25 mouse cellular contexts compared by ENCODE assay signal in genomic region chr1:120599321-120600148, GRCm38 (mm10). TPM values are rescaled to one million over a fixed set of nuclear protein-coding genes. Genes with fewer than 3 reads are reported as not detected.
DNase-seq lines count a peak whose midpoint lies in the region; ATAC-seq and TF ChIP-seq lines count a peak whose summit lies in the region.
"Had no signal": no experiment of that assay in that cellular context is flagged by ENCODE, and none has a peak within 500 bp of the region (broad histone marks: within the 10 kb centered on the region; RNA-seq: fewer than 3 reads in every experiment).

No protein-coding gene starts in this region.

- TF ChIP-seq CTCF in gastrocnemius, adult 2 months (IDR thresholded peaks at IDR 0.05) = no peak

- H3K9me3 ChIP-seq in hindbrain, embryonic 12.5 days (replicated peaks) = no peaks in the 10 kb centered on the region
- H3K9me3 ChIP-seq in midbrain, embryonic 10.5 days (replicated peaks) = no peaks in the 10 kb centered on the region
- H3K9me3 ChIP-seq in neural tube, embryonic 11.5 days (ENCODE audit: control insufficient read depth, low read length) = no peaks in the 10 kb centered on the region
- H3K9me3 ChIP-seq: embryonic facial prominence, embryonic 13.5 days; heart, embryonic 10.5 days; intestine, embryonic 15.5 days; kidney, embryonic 15.5 days; limb, embryonic 15.5 days had no signal

- H3K27me3 ChIP-seq in hindbrain, embryonic 12.5 days = peaks cover 88% of the 10 kb centered on the region
- peaks cover 99% of the 10 kb centered on the region for H3K27me3 ChIP-seq in midbrain, embryonic 10.5 days (ENCODE audit: low read depth, poor library complexity, severe bottlenecking)
- peaks cover 93% of the 10 kb centered on the region for H3K27me3 ChIP-seq in neural tube, embryonic 11.5 days (ENCODE audit: control insufficient read depth, insufficient read depth, low read length)

- intact Hi-C loops in gastrocnemius, adult 2 months (cut with DNase I) = loop anchor here (5.0 kb wide), 2 partner anchors 88 to 158 kb away; no protein-coding TSS in a partner anchor

- peak overlapping the region; percentile 30 for H3K4me3 ChIP-seq in gastrocnemius, adult 2 months
- H3K4me3 ChIP-seq in hindbrain, embryonic 12.5 days = peak overlapping the region; percentile 29
- peak overlapping the region; percentile 73 for H3K4me3 ChIP-seq in midbrain, embryonic 10.5 days
- no peak overlapping the region for H3K4me3 ChIP-seq in neural tube, embryonic 11.5 days (ENCODE audit: low read depth, low read length)
- H3K4me3 ChIP-seq: embryonic facial prominence, embryonic 13.5 days; heart, embryonic 10.5 days; intestine, embryonic 15.5 days; kidney, embryonic 15.5 days; left cerebral cortex, adult 2 months; limb, embryonic 15.5 days had no signal

- DNase-seq in gastrocnemius, adult 2 months = no peak
- no peak for DNase-seq in gastrocnemius, postnatal 10 days
- peak; percentile 56 for DNase-seq in midbrain, embryonic 10.5 days (ENCODE audit: low spot score)
- DNase-seq in neural tube, embryonic 11.5 days (ENCODE audit: low spot score) = peak; percentile 45
- DNase-seq in retina, embryonic 14.5 days (ENCODE audit: low spot score) = no peak
- DNase-seq in liver = no peak
- DNase-seq in kidney, postnatal 25 days = no peak
- DNase-seq: adrenal gland, postnatal 10 days; cerebellum, adult 11 months; cerebellum, postnatal 25 days; gastrocnemius, postnatal 36 days; heart, postnatal 14 days; liver, postnatal 0 days; lung, postnatal 36 days; right cerebral cortex, adult 18-20 months; thymus, adult 2 months had no signal

- H3K4me1 ChIP-seq in hindbrain, embryonic 12.5 days = peaks cover 15% of the 10 kb centered on the region; the same call in 1 of the 2 replicates
- peaks cover 65% of the 10 kb centered on the region for H3K4me1 ChIP-seq in midbrain, embryonic 10.5 days
- 0 out of 2 replicates have a peak, but pooled peaks cover 3% of the 10 kb centered on the region for H3K4me1 ChIP-seq in neural tube, embryonic 11.5 days (ENCODE audit: control insufficient read depth, insufficient read depth, low read length)

- ATAC-seq in hindbrain, embryonic 12.5 days (ENCODE audit: low FRiP score) = peak; percentile 16; the same call in 1 of the 2 replicates
- no peak for ATAC-seq in neural tube, embryonic 11.5 days (ENCODE audit: insufficient read depth, low FRiP score, low TSS enrichment)
- ATAC-seq: intestine, embryonic 15.5 days; liver, postnatal 0 days had no signal

- under 1% methylated on average over 25 of the region's 25 CpGs for WGBS in hindbrain, embryonic 12.5 days
- under 1% methylated on average over 25 of the region's 25 CpGs for WGBS in midbrain, embryonic 10.5 days
- WGBS in neural tube, embryonic 11.5 days = under 1% methylated on average over 25 of the region's 25 CpGs

- no peaks in the 10 kb centered on the region for H3K36me3 ChIP-seq in hindbrain, embryonic 12.5 days
- H3K36me3 ChIP-seq in midbrain, embryonic 10.5 days = no peaks in the 10 kb centered on the region
- no peaks in the 10 kb centered on the region for H3K36me3 ChIP-seq in neural tube, embryonic 11.5 days (ENCODE audit: control insufficient read depth, insufficient read depth, low read length)
- H3K36me3 ChIP-seq: embryonic facial prominence, embryonic 13.5 days; heart, embryonic 10.5 days; intestine, embryonic 15.5 days; kidney, embryonic 15.5 days; limb, embryonic 15.5 days had no signal

- H3K27ac ChIP-seq in gastrocnemius, adult 2 months = no peak overlapping the region
- H3K27ac ChIP-seq in hindbrain, embryonic 12.5 days = peak overlapping the region; percentile 66
- peak overlapping the region; percentile 90 for H3K27ac ChIP-seq in midbrain, embryonic 10.5 days (replicated peaks)
- H3K27ac ChIP-seq in neural tube, embryonic 11.5 days (ENCODE audit: low read depth, low read length) = no peak overlapping the region
- H3K27ac ChIP-seq: embryonic facial prominence, embryonic 13.5 days; heart, embryonic 10.5 days; intestine, embryonic 15.5 days; kidney, embryonic 15.5 days; left cerebral cortex, adult 2 months; limb, embryonic 15.5 days had no signal

- H3K9ac ChIP-seq in hindbrain, embryonic 12.5 days = peak overlapping the region; percentile 50
- H3K9ac ChIP-seq in neural tube, embryonic 11.5 days (ENCODE audit: low read length) = peak overlapping the region; percentile 32
- H3K9ac ChIP-seq: embryonic facial prominence, embryonic 13.5 days; intestine, embryonic 15.5 days; kidney, embryonic 15.5 days; limb, embryonic 15.5 days; liver, postnatal 0 days had no signal

- H3K4me2 ChIP-seq in hindbrain, embryonic 12.5 days (replicated peaks) = peak overlapping the region; percentile 63
- H3K4me2 ChIP-seq in neural tube, embryonic 11.5 days (ENCODE audit: low read depth) = peak overlapping the region; percentile 20; the same call in 1 of the 2 replicates
- H3K4me2 ChIP-seq: embryonic facial prominence, embryonic 13.5 days; intestine, embryonic 15.5 days; kidney, embryonic 15.5 days; limb, embryonic 15.5 days had no signal

RNA-seq across cellular contexts. Expression of gene En1, which starts 2.7 kb away (rescaled TPM):
- total RNA-seq in gastrocnemius, adult 2 months (2021) = 10 to 100 TPM in 1 of 2 experiments, 1 to 10 TPM in 1; 7.0 to 10.2 TPM
- total RNA-seq in gastrocnemius, postnatal 10 days (2021) = 1 to 10 TPM; 7.3 to 9.2 TPM
- 7.5 and 8.8 TPM in 2 replicates for polyA plus RNA-seq in hindbrain, embryonic 12.5 days (2016; fragmentation: Nextera tagmentation; extraction: Ambion mirVana)
- polyA plus RNA-seq in midbrain, embryonic 10.5 days (2016; fragmentation: Nextera tagmentation; extraction: Ambion mirVana) = 5.2 and 5.6 TPM in 2 replicates
- polyA plus RNA-seq in neural tube, embryonic 11.5 days (2014; fragmentation: Nextera tagmentation; extraction: Ambion mirVana) = 5.2 and 6.1 TPM in 2 replicates
- total RNA-seq: heart, postnatal 14 days; left cerebral cortex, adult 2 months; neutrophil, adult 5-6 weeks had no signal
- polyA plus RNA-seq: intestine, embryonic 15.5 days; liver, postnatal 0 days; stomach, embryonic 14.5 days had no signal

Comparison
In these comparisons a context has a peak if more than half of its experiments do, and no peak if none do; other contexts are left out.
1. DNase-seq: peak in midbrain, embryonic 10.5 days (single experiment) and neural tube, embryonic 11.5 days (single experiment); none in gastrocnemius, adult 2 months (single experiment), gastrocnemius, postnatal 10 days (single experiment), retina, embryonic 14.5 days (single experiment), liver (single experiment) and kidney, postnatal 25 days (0 of 2).
2. H3K27ac ChIP-seq: peak in hindbrain, embryonic 12.5 days (single experiment) and midbrain, embryonic 10.5 days (single experiment); none in gastrocnemius, adult 2 months (single experiment) and neural tube, embryonic 11.5 days (single experiment).